Mouse (Mus musculus): ENCODE data around the gene Calhm1.

The Calhm1 gene

DNA sequence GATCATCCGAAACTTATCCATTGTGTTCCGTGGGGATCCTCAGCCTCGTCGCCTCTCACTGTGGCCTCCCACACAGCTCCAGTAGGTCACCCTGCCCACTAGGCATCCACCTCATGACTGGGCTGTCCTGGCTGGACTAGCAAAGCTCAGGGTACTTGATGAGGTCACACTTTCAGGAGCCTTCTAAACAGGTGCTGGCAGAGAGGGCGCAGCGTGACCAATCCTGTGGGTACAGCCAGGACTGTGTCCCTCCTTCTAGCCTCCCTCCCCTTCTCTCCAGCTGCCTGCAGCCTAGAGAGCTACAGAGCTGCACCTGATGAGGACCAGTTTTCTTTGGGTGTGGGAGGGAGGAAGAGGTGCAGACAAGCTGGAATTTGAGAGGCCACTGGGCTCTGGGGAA, at the start of gene Calhm1:
Gene Calhm1 (minus strand): TSS at position 101 of the 400 bp plus-strand sequence.
- DNase-seq (ENCODE audit: low spot score in 2 of 2) = no peak

- DNase-seq (ENCODE audit: low spot score in 2 of 2) = no peak
Measured at GRCm38 (mm10) chr19:47192158-47192557, 48.1 kb upstream of the Calhm1 start.

DNA sequence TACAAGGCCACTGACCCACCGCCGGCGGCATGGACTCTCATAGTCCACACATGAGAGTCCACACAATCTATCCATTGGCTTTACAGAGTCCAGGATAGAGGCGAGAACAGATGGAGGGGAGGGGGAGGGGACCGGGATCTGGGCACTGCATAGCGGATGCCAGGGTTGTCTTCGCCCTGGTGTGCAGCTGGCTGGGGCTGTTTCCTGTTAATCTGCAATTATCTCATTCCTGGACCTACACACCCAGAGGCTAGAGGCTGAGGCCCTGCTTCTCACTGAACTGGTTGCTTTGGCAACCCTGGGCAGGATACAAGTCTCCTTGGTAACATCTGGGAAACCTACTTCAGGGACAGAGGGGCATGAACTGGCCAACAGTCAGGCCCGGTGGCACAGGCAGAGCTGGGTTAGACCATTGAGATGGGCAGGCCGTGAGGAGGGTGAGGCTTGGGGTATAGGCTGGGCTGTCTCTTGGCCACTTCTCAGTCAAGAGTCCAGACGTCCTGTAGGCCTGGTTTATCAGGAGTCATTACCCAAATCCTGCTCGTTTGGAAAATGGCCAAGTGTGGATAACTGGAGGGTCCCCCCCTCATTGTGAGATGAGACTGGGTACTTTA, 44.6 kb upstream of the Calhm1 start:
- no peak for DNase-seq (ENCODE audit: low spot score in 2 of 2)

GRCm38 (mm10) chr19:47186514-47187275, 42.6 kb upstream of the Calhm1 start:
- no peak for DNase-seq (ENCODE audit: low spot score in 2 of 2)

DNA sequence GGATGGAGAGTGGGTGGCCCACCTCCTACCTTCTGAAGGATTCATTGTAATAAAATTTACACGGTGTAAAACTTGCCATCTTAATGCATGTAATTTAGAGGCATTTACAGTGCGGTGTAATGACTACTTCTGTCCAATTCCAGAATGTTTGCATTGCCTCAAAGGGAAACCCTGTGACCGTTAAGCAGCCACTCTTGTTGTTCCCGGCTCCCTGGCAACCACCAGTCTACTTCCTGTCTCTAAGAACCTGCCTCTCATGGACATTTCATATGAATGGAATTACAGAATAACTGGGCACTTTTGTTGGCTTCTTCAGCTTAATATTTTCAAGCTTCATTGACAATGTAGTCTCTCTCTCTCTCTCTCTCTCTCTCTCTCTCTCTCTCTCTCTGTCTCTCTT, 40.7 kb upstream of the Calhm1 start:
- no peak for DNase-seq (ENCODE audit: low spot score in 2 of 2)

GRCm38 (mm10) chr19:47184221-47184620, 40.2 kb upstream of the Calhm1 start:
- DNase-seq (ENCODE audit: low spot score in 2 of 2) = no peak

GRCm38 (mm10) chr19:47180011-47180410, 36.0 kb upstream of the Calhm1 start:
- DNase-seq (ENCODE audit: low spot score in 2 of 2) = no peak

GRCm38 (mm10) chr19:47179272-47179809, 35.3 kb upstream of the Calhm1 start:
- no peak for DNase-seq (ENCODE audit: low spot score in 2 of 2)

GRCm38 (mm10) chr19:47178431-47179271, 34.6 kb upstream of the Calhm1 start, which contains the start of gene Neurl1a:
Gene Neurl1a, plus strand, starts transcription at chr19:47178820.
- DNase-seq (ENCODE audit: low spot score in 2 of 2) = no peak

DNA sequence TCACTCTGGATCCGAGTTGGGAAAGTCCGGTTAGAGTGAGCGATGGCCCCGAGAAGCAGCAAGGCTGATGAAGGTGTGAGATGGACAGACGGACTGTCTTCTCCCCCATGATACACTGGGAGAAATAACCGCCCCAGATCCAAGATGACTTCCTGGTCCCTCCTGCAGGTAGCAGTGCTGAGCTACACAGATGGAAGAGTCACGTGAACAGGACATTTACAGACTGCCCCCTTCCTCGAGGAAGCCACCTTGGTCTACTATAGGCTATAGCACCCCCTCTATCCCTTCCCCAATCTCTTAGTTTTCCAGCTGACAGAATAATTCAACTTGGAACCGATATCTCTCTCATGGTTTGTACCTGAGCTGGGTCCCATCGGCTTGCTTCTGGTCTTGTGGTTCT, 33.9 kb upstream of the Calhm1 start:
- DNase-seq (ENCODE audit: low spot score in 2 of 2) = no peak

- no peak for DNase-seq (ENCODE audit: low spot score in 2 of 2)
Measured at GRCm38 (mm10) chr19:47176916-47177505, 33.0 kb upstream of the Calhm1 start.

DNA sequence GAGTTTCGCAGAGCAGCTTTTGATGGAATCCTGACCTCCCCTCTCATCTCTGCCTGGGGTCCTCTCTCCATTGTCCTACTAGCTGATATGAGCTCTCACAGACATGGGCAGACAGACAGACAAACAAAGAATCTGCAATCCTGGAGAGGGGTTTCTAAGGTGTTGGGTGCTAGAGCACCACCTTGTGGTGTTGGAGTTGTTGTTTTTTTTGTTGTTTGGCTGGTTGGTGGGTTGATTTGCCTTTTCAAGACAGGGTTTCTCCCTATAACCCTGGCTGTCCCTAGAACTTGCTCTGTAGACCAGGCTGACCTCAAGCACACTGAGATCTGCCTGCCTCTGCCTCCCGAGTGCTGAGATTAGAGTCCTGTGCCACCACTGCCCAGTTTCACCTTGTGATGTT, 31.4 kb upstream of the Calhm1 start:
- no peak for DNase-seq (ENCODE audit: low spot score in 2 of 2)

GRCm38 (mm10) chr19:47174515-47174914, 30.5 kb upstream of the Calhm1 start:
- no peak for DNase-seq (ENCODE audit: low spot score in 2 of 2)

DNA sequence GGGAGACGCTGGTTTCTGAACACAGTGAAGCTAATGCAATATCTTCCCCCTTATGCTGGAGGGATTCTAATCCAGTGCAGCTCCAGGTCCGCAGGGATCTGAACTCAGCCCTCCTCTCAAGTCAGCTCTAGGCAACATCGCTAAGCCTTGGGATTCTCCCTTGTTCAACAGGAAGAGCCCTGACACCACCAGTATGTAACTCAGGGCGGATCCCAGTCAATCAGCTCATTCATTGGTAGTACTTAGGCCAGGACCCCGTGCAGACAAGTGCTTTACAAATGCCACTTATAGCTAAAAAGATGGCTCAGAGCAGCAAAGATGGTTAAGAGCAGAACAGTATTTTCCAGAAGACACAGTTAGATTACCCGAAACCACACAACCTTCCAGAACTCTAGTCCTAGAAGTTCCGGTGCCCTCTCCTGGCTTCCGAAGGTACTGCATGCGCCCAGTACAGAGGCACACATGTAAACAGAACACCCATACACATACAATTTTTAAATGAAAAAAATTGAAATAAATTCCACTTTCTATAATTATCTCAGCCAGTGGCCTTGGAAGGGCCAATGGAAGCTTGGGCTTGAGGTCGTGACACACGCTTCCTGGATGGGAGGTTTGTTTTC, 24.8 kb upstream of the Calhm1 start:
- DNase-seq (ENCODE audit: low spot score in 2 of 2) = peak; percentile 75 to 91

DNA sequence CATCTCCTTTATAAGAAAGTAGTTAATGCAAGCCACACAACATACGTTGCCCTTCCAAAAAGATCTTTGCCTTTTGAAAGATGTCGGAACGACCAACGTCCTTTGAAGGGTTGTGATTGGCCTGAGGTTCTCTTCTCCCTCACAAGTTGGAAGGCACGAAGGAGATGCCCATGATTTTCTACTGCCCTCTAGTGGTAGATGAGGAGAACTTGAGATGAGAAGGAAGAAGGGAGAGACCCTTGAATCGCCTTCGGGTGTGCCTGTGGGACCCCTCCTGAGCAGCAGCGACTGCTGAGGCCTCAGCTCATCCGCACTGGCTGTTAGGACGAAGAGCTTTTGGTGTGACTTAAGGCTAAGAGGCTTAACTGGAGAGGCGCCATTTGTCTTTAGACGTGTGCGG, 24.2 kb upstream of the Calhm1 start:
- no peak for DNase-seq (ENCODE audit: low spot score in 2 of 2)

GRCm38 (mm10) chr19:47167617-47168214, 23.7 kb upstream of the Calhm1 start:
- no peak for DNase-seq (ENCODE audit: low spot score in 2 of 2)

DNA sequence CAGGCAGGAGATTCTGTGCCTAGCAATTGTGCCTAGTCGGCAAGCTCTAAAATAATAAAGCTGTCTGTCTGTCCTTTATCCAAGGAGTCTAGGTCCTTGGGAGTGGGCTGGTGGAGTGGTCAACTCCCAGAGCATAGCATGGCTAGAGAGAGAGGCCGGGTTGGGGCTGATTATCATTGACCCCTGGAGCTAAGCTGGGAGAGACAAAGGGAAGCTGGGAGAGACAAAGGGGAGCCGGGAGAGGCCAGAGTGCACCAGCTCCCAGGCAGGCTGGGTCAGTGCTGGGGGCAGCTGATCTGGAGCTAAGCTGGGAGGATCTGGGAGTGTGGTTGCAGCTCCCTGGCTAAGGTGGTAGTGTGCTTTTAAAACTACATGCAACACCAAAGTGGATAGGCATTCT, 22.7 kb upstream of the Calhm1 start:
- no peak for DNase-seq (ENCODE audit: low spot score in 2 of 2)

GRCm38 (mm10) chr19:47163176-47163744, 19.2 kb upstream of the Calhm1 start:
- DNase-seq (ENCODE audit: low spot score in 2 of 2) = no peak

- no peak for DNase-seq (ENCODE audit: low spot score in 2 of 2)
Measured at GRCm38 (mm10) chr19:47161669-47162068, 17.6 kb upstream of the Calhm1 start.

GRCm38 (mm10) chr19:47157664-47158063, 13.6 kb upstream of the Calhm1 start, which contains the start of gene Calhm3:
Gene Calhm3, minus strand, starts transcription at chr19:47157764.
- no peak for DNase-seq (ENCODE audit: low spot score in 2 of 2)
